Mouse (Mus musculus): ENCODE measurements around the gene Ubap2.

Gene Ubap2

GRCm38 (mm10) chr4:41274980-41275850, at the start of gene Ubap2:
Gene Ubap2 (minus strand): TSS chr4:41275144.
- peak; percentile 98 for DNase-seq (ENCODE audit: low read depth, low spot score)

- DNase-seq (ENCODE audit: low read depth, low spot score): no peak
Measured at GRCm38 (mm10) chr4:41320971-41321370, 46.0 kb upstream of the Ubap2 start.

- DNase-seq (ENCODE audit: low read depth, low spot score): no peak
Measured at GRCm38 (mm10) chr4:41318267-41318666, 43.3 kb upstream of the Ubap2 start.

GRCm38 (mm10) chr4:41315173-41315572, 40.2 kb upstream of the Ubap2 start:
- no peak for DNase-seq (ENCODE audit: low read depth, low spot score)

DNA sequence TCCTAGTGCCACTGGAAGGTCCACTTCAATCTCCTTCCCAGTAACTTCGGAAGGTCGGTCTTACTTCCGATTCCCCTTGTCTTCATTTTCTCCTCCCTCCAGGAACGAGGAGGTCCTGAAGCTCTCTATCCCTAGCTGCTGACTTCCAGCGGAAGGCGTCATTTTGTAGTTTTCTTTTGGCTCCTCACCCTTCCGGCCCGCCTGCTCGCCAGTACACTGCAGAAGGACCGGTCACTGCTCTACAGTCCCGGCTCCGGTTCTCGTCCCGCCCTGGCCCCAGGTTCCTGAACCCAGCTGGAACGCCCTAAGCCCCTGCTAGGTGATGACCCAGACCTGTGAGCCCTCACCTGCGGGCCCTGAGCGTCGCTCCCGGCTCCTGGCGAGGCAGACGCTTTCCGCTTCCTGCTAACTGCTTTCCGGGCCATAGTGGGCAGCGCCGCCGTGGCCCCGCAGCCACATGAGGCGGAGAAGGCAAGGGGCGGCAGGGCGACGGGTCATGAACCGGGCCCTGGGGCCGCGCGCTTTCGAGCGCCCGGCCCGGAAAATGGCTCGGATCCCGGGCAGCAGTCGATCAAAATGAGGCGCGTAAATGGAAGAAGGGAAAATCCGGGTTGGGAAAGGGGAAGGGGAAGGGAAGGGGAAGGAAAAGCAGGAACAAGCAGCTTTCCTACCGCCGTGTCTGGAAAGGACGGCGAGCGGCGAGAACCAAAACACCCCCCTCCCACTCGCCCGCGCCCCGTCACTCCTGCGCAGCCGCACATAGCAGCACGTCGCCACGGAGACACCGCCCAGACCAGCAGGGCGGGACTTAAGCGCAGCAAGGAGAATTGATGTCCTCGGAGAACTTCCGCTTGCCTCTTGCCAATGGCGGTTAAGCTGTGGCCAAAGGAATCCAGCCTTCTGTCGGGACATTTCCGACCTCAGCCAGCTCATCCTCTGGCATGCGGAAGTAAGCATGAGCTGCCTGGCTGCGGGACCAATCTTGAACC, 39.5 kb upstream of the Ubap2 start, which contains the start of gene Dcaf12:
Gene Dcaf12, minus strand, starts transcription at position 749 of the 989 bp plus-strand sequence.
- peak; percentile 96 for DNase-seq (ENCODE audit: low read depth, low spot score)

GRCm38 (mm10) chr4:41313722-41314121, 38.8 kb upstream of the Ubap2 start:
- no peak for DNase-seq (ENCODE audit: low read depth, low spot score)

GRCm38 (mm10) chr4:41310567-41311563, 35.9 kb upstream of the Ubap2 start:
- DNase-seq (ENCODE audit: low read depth, low spot score): no peak

DNA sequence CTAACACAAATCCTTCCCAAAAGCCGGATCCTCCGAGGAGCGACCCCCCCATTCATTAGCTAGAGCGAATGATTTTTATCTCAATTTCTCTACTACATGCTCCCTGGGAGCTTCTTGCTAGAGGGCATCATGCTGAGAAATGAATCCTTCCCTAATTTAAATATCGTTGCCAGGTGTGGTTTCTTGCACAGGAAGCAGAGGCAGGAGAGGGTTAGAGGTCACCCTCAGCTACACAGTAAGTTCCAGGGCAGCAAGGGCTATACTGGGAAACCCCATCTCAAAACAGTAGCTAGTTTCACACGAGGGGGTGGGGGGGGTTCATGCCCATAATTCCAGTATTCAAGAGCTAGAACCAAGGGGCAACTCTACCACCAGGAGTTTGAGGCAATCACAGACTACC, 32.5 kb upstream of the Ubap2 start:
- no peak for DNase-seq (ENCODE audit: low read depth, low spot score)

DNA sequence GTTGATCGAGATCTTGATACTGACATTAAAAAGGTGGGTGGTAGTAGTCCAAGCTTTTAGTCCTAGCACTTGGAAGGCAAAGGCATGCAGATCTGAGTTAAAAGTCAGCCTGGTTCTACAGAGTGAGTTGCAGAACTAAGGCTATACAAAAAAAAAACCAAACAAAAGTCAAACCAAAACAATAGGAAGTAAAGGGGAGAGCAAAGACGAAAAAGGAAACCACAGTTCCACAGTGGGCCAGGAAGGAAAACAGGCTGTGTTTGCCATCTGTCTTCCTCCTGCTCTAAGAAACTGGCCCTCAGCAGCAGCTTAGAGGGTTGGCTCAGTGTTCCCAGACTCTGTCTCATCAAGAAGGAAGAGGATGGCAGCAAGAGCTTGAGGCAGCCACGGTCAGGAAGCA, 29.4 kb upstream of the Ubap2 start:
- DNase-seq (ENCODE audit: low read depth, low spot score): no peak

- no peak for DNase-seq (ENCODE audit: low read depth, low spot score)
Measured at GRCm38 (mm10) chr4:41303671-41304070, 28.7 kb upstream of the Ubap2 start.

GRCm38 (mm10) chr4:41298976-41299375, 24.0 kb upstream of the Ubap2 start:
- DNase-seq (ENCODE audit: low read depth, low spot score): no peak

- no peak for DNase-seq (ENCODE audit: low read depth, low spot score)
Measured at GRCm38 (mm10) chr4:41295960-41296359, 21.0 kb upstream of the Ubap2 start.

DNA sequence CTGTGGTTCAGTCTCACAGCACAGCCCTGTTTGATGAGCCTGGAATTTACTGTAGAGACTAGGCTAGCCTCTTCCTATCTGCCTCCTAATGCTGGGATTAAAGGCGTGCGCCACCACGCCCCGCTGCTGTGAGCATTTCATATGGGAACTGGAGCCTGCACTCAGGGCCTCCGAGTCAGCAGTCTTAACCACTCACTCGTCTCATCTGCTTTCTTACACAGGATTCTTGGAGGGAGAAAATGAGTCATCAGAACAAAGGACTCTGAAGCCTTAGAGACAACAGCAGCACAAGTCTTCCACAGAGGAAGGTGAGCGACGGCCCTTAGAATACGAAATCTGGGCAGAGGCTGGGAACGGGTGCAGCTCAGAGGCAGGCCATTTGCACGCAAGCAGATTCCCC, 20.6 kb upstream of the Ubap2 start:
- no peak for DNase-seq (ENCODE audit: low read depth, low spot score)

DNA sequence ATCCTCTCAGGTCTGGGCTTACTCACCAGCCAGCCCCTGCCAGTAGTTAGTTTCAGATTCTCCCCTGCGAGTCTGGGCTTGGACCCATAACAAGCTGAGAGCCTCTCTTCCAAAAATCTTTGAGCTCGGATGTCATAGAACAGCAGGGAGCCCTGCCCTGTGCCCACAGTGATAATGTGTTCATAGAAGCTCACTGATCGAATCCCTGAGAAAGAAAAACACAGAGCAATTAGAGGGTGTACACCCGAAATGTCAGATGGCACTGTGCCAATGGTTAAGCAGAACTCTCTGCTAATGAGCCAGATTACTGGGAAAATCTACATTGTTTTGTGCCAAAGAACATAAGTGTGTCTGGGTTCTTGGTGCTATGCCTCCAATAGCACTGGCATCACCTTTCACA, 19.0 kb upstream of the Ubap2 start:
- DNase-seq (ENCODE audit: low read depth, low spot score): peak; percentile 45

DNA sequence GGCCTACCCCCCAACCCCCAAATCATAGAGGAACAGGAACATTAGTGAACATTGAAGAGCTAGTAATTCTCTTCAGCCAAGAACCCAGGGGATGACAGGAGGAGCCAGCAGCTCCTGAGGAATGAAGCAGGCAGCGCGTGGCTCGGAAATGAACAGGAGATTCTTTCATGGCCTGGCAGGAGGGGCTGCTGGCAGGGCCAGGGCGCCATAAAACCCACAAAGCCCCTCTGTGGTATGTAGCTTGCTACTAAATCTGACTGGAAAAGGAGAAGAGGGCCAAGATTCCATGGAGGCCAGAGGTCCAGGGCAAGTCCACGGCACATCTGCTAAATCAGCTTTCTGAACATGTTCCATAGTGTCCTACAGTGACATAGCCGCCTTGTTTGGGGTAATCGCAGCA, 14.9 kb upstream of the Ubap2 start:
- no peak for DNase-seq (ENCODE audit: low read depth, low spot score)

DNA sequence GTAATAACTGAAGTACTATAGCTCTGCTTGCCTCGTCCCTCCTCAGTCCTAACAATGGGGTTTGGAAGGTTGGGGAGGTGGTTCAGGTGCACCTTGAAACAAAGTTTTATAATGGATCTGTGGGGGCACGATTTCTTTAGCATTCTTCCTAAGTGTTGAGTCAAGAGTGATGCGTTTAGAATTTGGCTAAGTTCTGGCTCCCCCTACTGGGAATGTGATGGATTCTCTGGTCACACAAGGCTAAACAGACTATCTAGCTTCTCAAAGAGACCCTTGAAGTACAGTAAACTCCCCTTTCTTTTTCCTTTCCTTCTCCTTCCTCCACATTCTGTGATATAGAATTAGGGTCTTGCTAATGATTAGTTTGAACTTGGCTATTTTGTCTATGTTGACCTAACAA, 11.5 kb upstream of the Ubap2 start:
- DNase-seq (ENCODE audit: low read depth, low spot score): no peak

GRCm38 (mm10) chr4:41284087-41284486, 9.1 kb upstream of the Ubap2 start:
- no peak for DNase-seq (ENCODE audit: low read depth, low spot score)

GRCm38 (mm10) chr4:41275927-41276326, 983 bp upstream of the Ubap2 start:
- no peak for DNase-seq (ENCODE audit: low read depth, low spot score)

DNA sequence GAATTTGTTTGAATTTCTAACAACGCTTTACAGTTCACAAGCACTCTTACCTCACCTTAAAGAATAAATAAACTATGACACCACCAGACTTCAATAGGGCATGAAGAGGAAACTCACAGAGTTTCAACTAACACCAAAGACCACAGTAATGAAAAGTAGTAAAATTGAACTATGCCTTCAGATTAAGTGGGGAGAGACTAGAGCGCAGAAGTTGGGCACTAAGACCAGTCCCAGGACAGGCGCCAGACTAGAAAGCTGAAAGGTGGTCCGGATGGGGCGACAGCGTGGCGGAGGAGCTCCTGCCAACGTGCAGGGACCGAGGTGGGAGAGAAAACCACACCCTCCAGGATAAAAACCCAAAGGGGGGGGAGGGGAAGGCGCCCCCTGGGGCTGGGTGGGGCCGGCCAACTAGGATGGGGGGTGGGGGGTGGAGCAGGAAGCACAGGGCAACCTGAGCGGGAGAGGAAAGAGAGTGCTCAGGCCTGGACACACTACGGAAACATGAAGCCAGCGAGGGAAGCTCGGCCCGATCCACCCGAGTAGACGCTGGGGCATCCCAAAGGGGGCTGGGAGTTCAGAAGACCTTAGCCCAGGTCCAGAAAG, 466 bp downstream of the Ubap2 start:
- no peak for DNase-seq (ENCODE audit: low read depth, low spot score)

DNA sequence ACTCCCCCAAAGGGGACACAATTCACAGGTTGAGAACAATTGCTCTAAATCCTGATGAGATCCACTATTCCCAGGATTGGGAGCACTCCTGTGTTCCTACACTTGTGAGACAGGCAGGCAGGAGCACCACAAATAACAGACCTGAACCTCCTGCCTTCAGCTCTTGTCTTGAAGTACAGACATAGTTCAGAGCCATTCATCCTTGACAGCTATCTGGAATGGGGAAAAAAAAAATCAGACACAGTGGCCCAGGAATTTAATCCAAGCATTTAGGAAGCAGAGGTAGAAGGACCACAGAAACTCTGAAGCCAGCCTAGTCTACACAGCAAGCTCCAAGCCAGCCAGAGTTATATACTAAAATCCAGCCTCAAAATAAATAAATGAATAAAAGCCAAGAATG, 6.8 kb downstream of the Ubap2 start:
- DNase-seq (ENCODE audit: low read depth, low spot score): no peak

DNA sequence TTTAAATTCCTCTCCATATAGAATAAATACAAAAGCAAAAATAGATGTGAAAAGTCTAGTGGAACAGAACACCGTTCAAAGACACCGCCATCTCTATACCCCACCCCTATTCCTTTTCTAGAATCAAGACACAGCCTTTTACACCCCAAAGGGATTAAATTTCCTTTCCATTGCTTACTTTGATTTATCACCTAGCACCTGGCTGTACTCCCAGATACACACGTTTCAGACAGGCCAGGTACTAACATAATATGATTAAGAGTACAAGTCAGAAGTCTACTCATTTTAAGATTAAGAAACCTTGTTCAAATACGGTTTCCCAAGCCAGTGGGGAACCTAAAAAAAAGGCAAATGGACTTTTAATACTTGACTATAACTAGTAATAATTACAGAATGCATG, 8.6 kb downstream of the Ubap2 start:
- no peak for DNase-seq (ENCODE audit: low read depth, low spot score)
